Mouse (Mus musculus) ovary, adult 18-20 months (tissue): ENCODE measurements around the gene Tra2a.
A peak's percentile ranks its signal among the peaks of the same experiment; 100 is the strongest.
"Not testable (repeated sequence)": the region's sequence is repeated elsewhere in the genome, so short reads cannot be mapped to it uniquely, and the experiment has no call there.

Source experiments
- DNase-seq: peaks from one replicate; pipeline ENCODE4 v3.0.0; 2022; ENCODE audit warnings: low spot score, mixed read lengths

Tra2a gene

DNA sequence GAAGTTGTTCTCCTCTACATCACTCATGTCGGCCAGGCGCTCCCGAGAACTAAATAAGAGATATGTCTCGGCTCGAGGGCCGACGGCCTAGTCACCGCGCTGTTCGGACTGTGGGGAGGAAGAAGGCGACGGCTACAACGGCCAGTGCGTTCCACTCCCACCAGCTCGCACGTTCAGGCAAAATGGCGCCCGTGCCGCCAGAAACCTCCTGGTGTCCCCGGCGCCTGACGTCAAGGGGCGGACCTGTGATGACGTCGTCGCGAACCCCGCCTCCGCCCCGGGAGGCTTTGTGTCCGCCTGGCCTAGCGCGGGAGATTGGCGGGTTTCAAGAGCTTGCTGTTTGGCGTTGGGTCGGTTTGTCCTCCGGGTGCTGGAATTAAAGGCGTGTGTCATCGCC, at the start of gene Tra2a:
TSS of gene Tra2a (minus strand) at position 187 of the 397 bp plus-strand sequence.
- peak; percentile 93 for DNase-seq

DNA sequence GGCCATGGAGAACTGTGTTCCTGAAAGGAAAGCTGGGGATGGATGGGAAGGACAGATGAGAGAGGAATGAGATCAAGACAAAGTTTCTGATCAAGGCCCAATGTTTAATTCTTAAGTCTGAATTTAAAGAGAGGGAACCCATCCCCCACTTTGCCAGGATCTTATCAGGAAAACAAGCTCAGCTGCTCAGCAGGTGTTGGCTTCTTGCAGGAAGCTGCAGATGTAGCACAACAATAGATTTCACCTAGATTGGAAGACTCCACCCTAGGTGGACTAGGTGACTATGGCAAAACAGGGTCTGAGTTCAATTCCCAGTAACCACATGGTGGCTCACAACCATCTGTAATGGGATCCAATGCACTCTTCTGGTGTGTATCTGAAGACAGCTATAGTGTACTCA, 34.5 kb upstream of the Tra2a start:
- DNase-seq, result no peak

DNA sequence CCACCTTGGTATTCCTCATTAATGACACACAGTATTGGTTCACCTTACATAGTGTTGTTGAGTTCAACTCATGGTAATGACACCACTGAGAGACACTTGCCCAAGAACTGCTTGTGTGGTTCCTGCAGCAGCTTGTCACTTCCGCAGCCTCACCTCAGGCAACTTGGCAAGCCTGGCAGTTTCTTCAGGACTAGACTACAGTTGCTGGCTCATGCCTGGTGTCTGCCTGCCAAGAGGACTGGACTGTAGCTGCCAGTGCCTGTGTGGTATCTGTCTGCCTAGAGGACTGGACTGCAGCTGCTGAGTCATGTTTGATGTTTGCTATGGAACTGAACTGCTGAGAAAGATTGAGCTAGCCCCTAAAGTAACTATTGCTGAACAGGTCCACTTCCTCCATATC, 18.3 kb upstream of the Tra2a start:
- no peak for DNase-seq

DNA sequence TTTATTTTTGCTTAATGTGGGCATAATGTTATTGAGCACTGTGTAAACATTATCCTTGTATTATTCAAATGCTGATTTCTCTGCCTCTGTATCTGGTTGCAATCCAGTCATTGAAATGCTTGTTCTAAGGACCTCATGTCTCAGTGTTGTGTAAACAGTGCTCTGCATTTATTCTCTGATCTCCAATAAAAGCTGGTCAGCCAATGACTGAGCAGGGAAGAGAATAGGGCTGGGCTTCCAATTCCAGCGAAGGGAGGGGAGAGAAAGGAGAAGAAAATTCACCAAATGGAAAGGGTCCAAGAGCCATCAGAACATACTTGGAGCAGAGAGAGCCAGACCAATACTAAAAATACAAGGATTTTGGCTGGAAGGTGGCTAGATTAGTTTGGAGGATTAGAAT, 17.1 kb upstream of the Tra2a start:
- DNase-seq, result no peak

DNA sequence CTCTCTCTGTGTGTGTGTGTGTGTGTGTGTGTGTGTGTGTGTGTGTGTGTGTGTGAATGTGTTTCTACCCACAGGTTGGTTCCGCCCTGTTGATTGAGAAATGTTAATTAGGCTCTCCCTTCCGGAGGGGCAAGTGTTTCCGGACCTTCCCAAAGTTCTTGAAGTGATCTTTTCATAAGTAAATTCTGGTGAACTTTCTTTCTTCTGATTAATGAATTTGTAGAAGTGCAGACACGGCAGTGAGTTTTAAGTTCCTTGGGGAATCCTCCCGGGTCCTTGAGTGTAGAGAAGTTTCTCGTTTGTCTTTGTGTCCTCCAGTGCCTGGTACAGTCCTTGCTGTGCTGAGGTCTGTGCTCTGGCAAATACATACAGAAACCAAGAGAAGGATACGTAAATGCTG, 11.5 kb upstream of the Tra2a start:
- no peak for DNase-seq

DNA sequence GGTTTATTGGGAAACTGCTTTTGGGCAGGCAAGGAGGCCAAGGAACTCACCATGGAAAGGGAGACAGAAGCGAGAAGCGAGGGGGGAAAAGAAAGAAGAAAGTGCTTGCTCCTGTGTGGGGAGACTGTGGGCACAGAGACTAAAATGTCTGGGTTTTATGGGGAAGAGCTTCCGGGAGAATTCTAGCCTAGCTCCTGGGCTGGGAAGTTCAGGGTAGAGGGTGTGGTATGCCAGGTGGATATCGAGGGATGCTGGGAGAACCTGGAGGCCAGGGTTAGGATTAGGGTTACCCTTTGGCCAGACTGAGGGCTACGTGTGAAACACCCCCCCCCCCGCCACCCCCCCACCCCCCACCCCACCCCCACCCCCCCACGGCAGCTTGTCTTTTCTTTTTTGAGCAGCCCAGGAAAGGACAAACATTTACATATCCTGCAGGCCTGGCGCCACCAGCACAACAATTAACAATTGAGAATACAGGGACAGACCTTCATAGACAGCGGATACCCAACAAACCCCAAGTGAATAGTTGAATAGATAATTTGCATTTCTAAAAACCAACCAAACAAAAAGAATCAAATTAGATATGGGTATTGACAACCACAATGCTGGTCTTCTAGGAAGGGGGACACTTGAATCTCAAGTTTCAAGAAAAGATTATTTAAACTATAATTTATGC, 10.7 kb upstream of the Tra2a start:
- no peak for DNase-seq

DNA sequence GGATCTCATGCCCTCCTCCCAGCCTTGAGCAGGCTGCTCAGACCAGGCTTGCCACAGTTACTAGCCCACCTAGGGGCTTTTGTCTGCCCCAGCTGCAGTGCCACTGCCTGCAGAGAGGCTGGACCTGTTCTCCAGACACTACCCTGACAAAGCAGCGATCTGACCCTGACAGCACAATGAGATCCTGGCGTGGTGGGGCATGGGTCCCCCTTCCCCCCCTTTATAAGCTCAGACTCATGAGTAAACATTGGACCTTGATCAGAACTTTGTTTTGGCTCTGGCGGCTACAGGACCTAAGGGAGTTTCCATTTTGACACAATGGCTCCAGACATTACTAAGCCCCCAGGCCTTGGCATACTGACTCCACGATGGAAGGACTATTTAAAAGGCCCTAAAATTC, 10.1 kb upstream of the Tra2a start:
- DNase-seq, result no peak

DNA sequence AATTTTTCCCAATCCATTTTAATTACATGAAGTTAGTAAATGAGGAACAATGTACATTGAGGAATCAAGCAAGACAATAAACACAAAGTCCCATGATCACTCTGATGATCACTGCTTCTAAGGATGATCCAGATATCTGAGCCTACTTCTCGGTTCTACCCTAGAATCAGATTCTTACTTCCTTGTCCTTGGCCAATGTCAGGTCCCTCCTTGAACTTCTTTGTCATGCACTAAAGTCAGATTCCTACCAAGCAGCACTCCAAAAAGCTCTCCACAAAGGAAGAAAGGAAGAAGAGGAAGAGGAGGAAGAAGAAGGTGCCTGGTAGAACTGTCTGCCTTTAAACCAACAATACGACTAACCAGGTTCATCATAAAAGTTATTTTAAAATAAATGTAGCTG, 9.0 kb upstream of the Tra2a start:
- no peak for DNase-seq

DNA sequence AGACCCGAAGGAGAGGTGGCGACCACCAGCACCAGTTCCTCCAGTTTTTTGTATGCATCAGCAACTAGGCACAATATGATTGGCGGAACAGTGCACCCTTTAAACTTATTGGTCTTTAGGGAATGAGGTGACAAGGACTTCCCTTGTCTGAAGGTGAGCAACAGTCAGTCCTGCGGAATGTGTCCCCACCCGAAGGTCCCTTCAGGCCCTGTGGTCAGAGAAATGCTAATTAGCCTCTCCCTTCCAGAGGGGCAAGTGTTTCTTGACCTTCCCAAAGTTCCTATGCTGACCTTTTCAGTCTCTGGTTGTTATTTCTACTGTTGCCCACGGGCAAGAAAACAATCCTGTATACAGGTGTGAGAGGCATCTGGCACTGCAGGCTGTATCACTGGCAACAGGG, 8.0 kb upstream of the Tra2a start:
- no peak for DNase-seq

DNA sequence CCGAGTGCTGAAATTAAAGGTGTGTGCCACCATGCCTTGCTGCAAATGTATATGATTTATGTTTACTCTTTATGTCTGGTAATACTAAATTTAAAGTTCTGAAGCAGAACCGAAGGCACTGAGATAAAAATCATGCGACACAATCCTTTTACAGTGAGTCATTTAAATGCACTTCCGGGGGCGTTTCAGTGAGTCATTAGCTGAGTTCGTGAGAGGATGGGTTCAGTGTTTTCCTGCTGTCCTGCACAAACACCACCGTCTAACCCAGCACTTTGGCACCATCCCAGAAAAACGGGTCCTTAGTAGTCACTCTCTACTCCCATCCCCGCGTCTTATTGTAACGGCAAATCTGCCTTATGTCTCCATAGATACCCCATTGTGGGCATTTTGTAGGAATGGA, 6.1 kb upstream of the Tra2a start:
- DNase-seq, result no peak

DNA sequence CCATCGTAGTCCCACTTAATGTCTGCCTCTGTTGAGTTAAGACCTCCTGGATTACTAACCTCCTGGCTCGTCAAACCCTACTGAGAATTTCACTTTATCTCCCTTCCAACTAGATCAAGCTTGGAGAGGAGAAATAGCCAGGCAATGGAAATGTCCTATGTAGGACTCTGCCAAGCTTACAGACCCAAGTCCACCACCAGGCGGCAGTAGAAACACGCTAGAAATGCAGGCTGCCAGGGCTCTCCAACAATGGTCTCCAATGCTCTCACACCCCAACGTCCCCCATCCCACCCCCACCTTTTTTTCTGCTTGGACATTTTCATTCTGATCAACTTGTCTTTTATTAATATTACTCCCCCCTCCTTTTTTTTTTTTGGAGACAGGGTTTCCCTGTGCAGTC, 5.4 kb upstream of the Tra2a start:
- DNase-seq, result peak; percentile 18

DNA sequence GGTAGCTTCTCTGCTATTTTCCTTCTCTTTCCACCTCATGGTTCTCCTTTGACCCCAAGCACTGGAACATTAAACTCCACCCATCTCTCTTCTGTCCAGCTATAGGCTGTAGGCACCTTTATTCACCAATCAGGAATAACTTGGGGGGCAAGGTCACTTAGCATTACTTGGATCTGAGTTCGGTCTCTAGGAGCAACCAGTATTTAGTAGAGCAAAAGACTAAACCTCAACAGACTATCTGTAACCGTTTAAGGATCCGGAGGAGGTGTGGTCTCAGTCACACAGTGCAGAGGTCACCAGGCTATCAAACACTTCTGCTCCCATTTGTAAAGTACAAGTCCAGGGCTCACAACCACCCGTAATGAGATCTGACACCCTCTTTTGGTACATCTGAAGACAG, 3.9 kb upstream of the Tra2a start:
- no peak for DNase-seq

DNA sequence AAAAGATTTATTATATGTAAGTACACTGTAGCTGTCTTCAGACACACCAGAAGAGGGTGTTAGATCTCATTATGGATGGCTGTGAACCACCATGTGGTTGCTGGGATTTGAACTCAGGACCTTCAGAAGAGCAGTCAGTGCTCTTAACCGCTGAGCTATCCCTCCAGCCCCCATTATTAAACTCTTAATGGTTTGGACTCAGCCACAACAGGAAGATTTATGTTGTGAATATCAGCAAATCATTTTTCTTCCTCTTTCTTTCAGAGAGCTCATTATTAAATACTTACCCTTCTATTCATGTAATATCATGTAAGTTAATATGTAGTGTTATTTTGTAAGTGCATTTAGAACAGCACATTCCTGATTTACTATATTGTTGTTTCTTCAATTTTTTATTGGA, 1.4 kb upstream of the Tra2a start:
- not testable (repeated sequence) for DNase-seq

DNA sequence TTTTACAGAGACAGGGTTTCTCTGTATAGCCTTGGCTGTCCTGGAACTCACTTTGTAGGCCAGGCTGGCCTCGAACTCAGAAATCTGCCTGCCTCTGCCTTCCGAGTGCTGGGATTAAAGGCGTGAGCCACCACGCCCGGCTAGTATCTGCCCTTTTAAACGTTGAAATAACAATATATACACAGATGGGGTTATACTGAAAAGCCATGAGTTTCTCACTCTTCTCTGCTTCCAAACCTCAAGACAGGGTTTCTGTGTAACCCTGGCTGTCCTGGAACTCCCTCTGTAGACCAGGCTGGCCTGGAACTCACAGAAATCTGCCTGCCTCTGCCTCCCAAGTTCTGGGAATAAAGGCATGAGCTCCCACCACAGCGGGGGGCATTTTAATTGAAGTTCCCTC, 613 bp upstream of the Tra2a start:
- DNase-seq, result not testable (repeated sequence)

DNA sequence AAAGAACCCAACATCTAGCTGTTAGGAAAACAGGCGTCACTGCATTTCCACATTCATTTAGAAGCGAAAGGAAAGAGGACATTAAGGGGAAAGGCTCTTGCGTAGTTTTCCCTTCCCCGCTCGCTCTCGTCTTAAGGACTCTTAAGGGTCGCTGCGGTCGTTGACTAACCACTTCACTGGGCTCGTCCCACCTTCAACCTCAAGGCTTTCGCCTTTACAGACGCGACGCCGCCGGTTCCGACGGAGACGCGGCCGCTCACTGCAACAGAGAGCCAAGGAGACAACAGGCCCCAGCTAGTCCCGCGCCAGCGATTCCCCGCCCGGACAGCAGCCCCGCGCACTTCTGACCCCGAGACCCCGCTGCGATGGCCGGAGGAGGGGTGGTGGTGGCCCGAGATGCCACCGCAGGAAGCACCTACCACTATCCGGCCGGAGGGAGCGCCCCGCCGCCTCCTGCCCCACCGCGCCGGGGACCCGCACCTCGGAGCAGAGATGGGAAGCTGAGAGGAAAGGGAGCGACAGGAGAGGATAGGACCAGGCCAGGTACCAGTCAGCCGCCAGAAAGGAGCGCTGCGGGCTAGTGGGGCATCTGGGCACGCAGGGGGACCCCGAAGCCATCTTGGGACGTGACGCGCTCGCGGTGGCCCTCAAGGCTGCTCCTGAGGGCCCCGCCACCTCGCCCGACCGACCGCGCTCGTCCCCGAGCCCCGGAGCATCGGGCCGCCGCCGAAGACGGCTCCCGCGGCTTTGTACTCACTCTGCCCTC, 569 bp downstream of the Tra2a start:
- peak; percentile 13 for DNase-seq

DNA sequence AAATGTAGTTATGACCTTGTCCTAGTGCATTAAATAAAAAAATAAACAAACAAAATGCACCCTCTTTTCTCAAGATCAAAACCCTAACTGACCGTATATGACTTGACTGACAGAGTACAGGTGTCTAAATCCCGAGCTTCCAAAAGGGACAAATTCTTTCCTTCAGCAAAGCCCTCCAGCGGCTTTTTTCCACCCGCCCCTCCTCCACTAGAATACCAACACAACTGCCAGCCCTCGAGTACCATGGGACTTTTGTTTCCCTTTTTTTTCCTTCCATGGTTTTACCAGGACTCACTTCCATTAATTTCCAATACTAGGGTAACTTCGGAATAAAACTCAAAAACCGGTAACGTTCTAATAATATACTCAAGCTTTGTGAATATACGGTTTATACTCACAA, 1.4 kb downstream of the Tra2a start:
- DNase-seq, result no peak

DNA sequence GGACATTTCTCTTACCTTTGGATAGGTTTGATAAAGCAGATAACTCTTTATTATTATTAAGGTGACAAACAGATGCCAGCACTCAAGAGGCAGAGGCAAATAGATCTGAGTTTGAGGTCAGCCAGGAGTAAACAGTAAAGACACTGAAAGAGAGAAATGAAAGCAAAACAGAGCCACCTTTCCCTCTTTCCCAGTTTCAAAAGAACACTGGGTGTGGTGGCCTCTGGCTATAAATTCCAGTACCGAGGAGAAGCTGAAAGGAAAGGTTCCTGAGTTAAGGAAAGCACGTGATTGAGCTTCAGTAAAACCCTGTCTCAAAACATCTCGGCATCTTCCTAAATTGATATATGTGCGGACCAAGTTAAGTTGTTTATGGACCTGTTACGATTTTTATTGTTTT, 4.1 kb downstream of the Tra2a start:
- DNase-seq, result no peak

DNA sequence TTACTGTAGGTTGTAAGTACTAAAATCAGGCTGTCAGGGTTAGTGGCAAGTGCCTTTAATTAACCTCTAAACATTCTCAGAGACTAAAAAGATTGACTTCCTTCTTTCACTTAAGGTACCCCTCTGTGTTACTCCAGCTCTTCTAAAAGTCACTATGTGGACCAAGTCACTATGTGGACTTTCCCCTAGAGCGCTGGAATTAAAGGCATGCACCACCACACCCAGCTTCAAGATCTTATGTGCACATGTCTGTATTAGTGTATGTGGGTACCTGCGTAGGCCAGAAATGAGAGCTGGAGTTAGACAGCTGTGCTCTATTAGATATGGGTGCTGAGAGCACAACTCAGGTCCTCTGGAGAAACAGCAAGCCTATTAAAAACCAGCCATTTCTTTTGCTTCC, 6.0 kb downstream of the Tra2a start:
- DNase-seq, result no peak

DNA sequence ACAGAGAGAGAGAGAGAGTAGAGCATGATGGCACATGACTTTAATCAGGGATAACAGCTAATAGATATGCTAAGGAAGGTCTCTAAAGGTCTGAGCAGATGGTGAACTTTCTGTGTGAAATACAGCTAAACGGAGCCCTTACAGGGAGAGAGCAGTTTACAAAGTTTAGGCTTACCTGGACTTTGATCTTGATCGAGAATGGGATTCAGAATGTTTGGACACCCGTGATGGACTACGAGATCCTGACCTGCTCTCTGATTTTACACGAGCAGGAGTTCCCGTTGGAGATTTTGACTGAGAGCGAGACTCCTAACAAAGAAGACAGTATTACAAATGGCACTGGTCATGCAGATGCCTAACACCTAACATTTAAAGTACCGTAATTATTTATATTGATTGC, 11.6 kb downstream of the Tra2a start:
- DNase-seq, result no peak

DNA sequence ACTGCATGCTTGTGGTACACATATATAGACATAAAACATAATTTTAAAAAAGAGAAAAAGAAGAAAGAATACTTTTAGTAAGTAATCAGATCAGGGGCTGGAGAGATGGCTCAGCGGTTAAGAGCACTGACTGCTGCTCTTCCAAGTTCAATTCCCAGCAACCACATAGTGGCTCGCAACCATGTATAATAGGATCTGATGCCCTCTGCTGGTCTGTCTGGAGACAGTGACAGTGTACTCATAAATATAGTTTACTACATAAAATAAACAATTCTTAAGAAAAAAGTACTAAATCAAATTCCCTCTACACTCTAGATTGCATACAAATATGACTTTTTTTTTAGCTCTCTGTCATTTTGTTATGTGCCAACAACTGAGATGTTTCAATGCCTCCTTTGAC, 12.6 kb downstream of the Tra2a start:
- no peak for DNase-seq

DNA sequence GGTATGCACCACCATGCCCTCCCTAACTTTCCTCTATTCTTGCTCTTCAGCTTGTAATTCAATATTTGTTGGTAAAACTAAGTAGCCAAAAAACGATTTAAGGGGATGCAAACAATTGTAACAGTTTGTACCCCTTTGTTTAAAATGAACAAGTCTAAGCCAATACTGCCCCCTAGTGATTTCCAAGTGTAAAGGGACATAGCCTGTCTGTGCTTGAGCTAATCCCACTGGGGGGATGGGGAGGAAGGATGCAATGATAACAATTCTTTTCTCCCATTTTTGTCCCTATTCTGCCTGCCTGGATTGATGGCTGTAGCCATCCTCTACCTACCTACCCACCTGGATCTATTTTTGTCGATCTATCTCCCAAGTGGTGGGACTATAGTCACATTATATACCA, 16.6 kb downstream of the Tra2a start:
- no peak for DNase-seq

DNA sequence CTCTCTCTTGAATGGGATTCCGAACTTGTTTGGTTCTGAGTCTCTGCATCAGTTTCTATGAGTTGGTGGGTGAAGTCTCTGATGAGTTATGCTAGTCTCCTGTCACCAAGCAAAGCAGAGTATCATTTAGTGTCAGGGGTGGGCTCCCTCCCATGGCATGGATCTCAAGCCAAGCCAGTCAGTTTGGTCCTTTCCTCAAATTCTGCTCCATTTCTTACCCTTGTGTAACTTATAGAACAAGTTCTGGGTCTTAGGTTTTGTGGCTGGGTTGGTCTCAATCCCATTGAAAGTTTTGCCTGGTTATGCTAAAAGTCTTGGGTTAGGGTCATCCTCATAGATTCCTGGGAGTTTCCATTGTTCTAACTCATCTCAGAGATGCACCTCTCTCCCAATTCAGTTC, 21.5 kb downstream of the Tra2a start:
- DNase-seq, result no peak

DNA sequence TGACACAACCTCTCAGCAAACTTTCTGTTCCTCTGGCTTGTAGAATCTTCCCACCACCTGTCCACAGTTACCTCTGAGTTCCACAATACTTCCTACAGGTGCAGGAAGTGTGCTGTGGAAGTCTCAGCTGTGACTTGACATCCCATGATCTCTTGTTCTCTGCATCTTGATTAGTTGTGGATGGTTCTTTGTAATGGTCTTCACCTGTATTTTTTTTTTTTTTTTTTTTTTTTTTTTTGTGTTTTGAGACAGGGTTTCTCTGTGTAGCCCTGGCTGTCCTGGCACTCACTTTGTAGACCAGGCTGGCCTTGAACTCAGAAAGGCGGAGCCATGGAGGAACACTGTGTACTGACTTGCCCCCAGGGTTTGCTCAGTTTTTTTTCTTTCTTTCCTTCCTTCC, 22.3 kb downstream of the Tra2a start:
- no peak for DNase-seq

DNA sequence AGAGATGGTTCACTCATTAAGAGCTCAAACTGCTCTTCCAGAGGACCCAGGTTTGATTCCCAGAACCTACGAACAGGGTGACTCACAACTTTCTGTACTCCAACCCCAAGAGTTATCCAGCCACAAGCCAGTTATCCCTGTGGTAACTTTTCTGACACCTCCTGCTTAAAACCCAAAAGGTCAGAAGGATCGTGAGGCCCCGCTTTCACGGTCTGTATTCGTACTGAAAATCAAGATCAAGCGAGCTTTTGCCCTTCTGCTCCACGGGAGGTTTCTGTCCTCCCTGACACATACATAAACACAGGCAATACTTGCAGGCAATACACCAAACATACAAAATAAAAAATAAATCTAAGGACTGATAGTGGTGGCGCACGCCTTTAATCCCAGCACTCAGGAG, 27.5 kb downstream of the Tra2a start:
- peak; percentile 98 for DNase-seq
